Mouse (Mus musculus) erythroblast, adult 5-6 weeks (primary cell): ENCODE measurements around the gene Ahnak2. TPM values are rescaled to one million over a fixed set of nuclear protein-coding genes. Genes with fewer than 3 reads are reported as not detected.
"Not testable (repeated sequence)": the region's sequence is repeated elsewhere in the genome, so short reads cannot be mapped to it uniquely, and the experiment has no call there.

Experiments used
- ATAC-seq: replicated peaks from 2 replicates; pipeline ENCODE4 v1.8.0; 2016; ENCODE audit warnings: moderate number of reproducible peaks, mild to moderate bottlenecking, moderate TSS enrichment, inconsistent platforms; ENCODE audit not compliant: poor library complexity, low FRiP score, severe bottlenecking
- total RNA-seq, 2 experiments: library from RNA; stranded (forward) in 1 of 2; stranded (reverse) in 1 of 2; fragments of 150-400 nt in 1 of 2; fragments of 200-764, 138-1000 nt in 1 of 2; gene quantifications; 2 replicates each; pipeline versions ENCODE4 v1.2.3 to v1.2.4; 2015 to 2017; ENCODE audit warnings: low replicate concordance in 2 of 2

The Ahnak2 gene
- total RNA-seq, 2 experiments from 2014 or later: 0.09 TPM; not detected in 1

DNA sequence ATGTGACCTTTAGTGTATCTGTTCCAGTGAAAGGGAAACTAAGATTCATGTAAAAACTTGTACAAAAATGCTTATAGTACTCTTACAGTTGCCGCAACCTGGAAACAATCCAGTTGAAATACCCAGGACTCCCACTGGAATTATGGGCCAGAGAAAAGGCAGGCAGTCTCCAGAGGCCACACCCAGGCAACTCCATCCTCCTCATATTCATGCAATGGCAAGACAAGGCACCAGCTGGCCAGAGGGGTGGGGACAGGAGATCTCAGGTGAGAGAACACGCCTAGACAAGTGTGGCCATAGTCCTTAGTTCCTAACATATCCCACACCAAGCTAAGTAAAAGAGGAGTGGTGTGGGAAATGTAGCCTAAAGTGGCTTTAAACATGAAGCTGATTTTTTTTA is 20.2 kb upstream of the Ahnak2 start:
- no peak for ATAC-seq

DNA sequence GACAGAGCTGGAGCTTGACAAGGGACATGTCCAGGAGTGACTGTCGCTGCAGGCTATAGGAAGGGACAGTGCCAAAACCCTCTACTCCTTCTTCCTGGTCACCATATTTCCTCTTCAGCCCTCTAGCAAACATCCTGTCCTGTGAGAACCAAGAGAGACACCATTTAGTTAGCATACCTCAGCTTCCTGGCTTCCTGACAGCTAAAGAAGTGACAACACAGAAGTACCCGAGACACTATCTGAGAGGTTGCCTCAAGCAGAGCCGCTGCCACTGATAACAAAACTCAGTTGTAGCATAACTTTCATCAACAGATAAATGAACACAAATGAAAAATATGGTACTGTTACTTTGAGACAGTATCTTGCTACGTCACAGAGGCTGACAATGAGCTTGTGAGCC is 19.5 kb upstream of the Ahnak2 start:
- ATAC-seq: no peak

DNA sequence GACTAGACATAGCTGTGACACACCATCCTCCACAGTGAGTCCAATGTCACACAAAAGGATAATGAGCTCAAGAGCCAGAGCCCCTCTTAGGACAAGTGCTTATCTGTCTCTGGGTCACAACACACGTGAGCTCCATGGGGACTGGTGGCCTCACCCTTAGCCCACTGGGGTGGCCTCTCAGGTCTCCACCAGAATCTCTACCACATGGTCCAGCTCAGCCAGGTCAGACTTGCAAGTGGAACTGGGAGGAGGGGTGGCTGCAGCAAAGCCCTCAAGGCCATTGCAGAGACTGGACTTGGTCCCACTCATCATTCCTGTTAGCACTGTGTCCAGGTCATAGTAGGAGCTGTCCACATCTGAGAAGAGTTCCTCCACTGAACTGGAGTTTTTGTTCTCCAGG is 18.8 kb upstream of the Ahnak2 start:
- no peak for ATAC-seq

DNA sequence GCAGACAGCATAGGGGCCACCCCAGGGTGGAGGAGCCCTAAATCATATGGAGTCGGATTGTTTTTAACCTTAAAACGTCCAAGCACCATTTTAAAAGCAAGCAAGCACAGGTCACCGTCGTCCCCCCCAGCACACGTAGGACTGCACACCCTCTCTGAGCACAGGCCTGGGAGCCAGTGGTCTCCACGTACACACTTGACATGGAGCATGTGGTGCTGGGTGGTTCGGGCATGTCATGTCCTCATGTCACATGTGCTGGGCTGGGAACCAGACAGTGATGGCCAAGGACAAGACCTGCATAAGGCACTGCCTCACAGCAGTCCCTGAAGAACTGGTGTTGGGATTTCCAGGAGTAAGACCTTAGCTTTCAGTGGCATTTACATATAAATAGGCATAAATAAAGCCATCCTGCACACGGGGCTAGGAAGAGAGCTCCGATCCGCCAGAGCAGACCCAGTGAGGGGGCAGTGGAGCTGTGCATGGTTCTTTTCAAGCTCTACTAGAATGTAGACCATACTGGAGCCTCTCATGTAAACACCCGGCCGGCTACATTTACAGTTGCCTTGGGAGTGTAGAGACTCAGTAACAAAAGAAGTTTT is 18.0 kb upstream of the Ahnak2 start:
- ATAC-seq: no peak

DNA sequence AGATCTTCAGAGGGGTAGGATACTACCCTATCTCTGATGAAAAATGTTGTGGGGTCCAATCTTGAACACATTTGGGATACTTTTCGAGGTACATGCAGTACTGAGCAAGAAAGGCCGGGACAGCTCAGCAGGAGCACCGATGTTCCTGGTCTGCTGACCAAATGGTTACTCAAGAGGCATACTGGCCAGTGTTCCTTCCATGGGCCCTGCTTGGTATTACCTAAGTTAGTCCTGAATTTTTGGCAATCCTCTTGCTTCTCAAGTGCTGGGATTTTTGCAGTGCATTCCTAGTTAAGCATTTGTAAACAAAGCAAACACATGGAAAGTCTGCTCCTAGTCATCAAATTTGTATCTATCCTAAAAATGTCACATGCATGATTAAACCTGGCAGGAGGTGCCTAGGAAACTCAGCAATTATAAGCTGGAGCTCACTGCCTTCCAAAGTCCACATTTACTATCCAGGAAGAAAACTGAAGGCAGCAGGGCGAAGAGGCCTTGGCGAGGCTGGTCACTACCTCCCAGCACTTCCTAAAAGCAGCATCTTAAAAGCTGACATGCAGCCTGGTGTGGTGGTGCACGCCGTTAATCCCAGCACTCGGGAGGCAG is 16.7 kb upstream of the Ahnak2 start:
- no peak for ATAC-seq

DNA sequence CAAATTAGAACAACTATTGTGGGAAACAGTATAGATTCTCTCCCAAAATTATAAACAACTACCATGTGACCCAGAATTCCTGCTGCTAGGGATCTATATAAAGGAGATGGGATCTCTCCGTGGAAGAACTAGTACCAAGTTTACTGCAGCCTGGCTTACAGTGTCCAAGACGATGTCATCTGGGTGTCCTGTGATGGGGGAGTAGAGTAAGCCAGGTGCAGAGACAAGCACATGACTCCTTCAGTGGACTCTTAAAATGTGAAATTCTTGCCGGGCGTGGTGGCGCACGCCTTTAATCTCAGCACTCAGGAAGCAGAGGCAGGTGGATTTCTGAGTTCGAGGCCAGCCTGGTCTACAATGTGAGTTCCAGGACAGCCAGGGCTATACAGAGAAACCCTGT is 14.4 kb upstream of the Ahnak2 start:
- not testable (repeated sequence) for ATAC-seq

DNA sequence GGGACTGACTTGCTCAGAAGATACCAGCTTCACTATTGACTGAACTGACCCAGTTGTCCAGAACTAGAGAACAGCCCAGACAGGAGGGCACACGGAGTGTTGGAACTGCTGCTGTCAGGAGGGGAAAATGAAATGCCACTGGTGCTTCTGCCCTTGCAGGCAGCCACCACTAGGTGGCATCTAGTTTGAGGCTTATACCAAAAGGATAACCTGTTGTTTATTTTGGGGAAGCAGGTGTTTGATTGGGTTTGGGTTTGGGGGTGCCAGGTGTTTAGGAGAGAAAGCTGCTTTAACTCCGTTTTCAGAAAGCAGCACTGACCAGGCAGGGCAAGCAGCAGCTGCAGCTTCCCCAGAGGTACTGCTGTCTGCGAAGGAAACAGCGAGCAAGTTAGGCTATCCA is 13.8 kb upstream of the Ahnak2 start:
- ATAC-seq: peak; percentile 64; the same call in 1 of the 2 replicates

DNA sequence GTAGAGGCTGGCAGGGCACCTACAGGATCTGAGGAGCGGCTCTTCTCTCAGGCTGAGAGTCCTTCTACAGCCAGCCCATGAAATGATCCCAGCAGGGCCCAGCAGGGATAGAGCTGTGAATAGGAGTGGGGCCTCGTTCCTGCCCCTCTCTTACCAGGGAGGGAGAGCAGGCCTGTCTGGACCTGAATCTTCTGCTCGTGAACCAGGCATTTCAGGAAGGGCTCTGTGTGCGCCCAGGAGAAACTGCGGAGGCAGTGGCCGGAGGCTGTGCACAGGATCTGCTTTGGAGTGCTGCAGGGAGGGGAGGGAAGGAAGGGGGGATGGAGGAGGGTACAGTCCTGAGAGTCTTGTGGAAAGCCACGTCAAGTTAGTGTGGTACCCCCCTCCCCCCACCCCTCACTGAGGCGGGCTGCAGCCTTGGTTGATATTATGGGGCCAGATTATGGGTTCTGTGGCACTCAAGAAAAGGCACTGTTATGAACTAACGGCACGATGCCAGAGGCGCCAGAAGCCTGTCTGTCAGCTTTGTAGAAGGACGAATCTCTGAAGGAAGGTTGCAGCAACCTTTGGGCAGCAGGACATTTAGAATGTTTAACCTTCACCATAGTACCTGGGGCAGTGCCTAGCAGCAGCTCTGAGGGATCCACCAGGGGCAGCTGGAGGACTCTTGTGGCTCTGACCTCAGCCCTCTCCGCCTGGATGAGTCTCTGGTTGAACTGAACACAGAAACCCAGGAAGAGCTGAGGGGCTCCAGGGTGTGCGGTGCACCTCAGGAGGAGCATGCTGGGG is 12.4 kb upstream of the Ahnak2 start:
- no peak for ATAC-seq

DNA sequence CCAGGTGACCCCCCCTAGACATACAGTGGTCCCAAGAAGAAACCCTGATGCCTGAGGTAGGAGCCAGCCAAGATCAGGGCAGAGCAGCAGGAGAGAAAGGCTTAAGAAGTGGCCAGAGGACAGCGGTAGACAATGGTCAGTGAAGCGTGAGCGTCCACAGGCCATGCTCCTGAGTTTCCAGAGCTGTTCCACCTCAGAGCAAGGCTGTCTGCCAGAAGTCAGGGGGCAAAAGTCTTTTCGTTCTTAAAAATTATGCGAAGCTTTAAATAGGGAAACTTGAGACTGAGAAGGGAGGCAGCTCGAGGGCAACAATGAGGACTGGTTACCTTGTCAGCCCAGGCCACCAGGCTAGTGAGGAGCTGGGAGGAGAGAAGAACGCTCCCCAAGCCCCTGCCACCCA is 10.9 kb upstream of the Ahnak2 start:
- no peak for ATAC-seq

DNA sequence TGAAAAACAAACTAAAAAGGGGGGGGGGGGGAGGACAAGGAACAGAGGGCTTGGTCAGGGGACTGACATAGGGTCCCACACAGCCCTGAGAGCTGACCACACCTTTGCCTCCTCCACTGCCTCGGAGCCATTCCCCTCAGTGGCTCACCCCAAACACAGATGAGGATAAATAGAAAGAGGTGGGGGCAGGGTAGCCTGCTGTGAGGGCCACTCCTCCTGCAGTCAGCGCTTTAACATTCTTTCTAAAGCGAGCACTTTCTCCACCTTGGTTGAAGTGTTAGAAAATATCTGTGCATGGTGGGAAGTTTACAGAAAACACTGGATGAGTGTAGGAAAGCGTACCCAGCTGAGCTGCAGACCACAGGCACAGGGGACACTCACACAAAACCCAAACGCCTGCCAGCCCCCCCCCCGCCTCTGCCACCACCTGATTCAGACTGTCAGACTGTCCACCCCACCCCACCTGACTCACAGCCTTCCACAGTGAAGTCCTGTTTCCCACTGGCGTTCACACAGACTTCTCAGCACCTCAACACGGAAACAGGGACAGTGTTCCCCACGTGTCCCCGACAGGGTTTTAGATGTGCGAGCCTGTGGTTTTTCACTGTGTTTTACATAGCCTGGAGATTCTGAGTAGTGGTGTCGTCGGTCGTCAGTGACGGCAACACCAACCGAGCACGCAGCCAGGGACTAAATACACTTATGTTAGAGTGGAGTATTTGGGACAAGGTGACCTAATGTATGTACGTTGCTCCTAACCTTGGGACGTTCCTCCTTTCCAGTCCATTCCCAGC is 7.8 kb upstream of the Ahnak2 start:
- ATAC-seq: no peak

DNA sequence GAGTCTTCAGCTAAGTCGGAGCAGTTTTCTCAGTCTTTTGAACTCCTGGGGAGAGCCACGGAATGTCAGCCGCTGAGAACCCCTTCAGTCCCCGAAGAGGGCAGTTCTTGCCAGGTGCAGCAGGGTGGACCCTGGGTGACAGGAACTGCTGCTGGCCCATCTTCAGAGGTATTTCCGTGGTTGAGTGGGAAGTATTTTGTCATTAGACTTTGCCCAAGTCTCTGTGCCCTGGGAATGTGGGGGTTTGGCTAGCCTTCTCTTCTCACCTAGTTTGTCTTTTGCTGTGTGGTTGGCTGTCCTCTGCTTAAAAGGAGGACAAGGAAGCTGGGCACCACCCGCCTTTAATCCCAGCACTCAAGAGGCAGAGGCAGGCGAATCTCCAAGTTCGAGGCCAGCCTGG is 7.2 kb upstream of the Ahnak2 start:
- no peak for ATAC-seq

DNA sequence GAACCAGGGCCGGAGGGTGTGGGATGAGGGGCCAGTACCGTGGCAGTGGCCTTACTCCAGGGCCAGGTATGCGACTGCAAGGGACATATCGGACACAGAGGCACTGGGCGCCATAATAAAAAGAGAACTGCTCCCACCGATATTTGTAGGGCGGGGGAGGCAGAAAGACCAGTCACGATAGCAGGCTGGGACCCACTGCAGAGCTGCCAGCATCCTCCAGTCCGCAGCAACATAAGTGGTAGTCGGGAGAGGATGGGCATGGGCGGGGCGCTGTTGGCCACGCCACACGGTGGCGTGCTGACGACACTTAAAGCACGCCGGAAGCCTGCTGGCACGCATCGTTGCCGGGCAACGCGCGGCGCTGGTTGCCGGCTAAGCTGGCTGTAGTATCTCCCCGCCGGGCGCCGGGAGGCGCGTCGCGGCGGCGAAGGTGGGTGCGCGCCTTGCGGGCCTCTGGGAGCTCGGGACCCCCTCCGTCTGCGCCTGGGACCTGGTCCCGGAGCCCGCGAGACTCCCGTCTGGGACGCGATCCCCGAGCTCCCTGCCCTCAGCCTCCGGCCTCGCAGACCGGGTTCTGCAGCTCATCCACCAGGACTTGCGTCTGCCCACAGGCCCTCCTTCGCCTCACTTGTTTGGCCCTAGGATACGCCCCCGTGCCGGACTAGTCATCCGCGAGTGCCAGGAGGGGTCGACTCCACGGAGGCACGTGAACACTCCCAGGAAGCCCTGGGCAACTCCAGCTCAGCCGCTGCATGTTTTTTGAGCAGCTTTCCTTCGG is 6.3 kb upstream of the Ahnak2 start, which contains the start of gene Clba1:
Clba1 (plus strand) TSS at position 351 of the 778 bp plus-strand sequence.
- ATAC-seq: peak; percentile 85

DNA sequence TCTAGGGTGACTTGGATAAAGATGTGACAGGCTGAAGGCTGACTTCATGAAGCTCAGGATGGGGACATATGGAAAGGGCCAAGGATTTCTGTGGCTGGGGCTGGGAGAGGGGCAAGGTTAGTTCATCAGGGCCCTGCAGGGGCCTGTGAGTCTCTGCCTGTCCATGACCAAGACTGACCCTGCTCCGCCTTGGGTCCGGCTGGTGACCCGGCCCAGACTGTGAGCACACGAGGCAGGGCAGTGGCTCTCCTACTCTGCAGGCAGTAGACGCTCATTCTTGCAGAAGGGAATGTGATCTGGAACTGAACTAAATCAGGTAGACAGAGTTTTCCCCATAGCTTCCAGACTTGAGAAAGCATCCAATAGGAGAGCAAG is 5.7 kb upstream of the Ahnak2 start:
- ATAC-seq: no peak

DNA sequence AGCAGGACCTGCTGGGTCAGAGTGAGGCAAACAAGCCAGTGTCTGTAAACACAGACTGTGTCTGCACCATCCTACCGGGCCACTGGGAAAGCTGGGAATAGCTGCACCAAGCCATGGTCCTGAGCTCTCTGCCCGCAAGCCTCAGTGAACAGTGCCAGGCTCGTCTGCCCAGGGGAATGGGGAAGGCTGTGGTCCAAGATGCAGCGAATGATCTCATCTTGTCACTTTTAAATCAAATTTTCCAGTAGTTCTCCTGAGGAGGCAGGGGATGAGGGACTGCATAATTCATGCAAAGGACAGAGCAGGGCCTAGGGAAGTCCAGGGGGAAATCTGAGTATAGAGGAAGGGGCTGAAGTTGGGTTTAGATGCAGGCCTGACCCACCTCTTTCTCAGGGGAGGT is 5.3 kb upstream of the Ahnak2 start:
- no peak for ATAC-seq

DNA sequence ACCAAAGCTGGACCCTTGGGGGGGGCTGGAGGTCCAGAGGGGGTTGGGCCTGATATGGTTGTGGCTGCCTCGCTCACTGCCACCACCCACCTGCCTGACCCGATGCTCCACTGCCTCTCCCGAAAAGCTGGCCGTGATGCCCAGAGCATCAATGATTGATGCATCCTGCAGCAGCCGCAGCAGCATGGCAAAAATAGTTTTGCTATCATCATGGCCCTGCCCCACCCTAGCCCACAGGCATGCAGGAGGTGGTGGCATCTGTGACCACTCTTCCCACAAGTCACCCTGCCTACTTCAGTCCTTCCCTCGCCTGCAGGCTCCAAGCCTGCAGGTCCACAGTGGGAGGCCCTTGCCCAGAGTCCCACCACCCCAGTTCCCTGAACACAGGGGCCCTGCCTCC is 3.6 kb upstream of the Ahnak2 start:
- ATAC-seq: no peak

DNA sequence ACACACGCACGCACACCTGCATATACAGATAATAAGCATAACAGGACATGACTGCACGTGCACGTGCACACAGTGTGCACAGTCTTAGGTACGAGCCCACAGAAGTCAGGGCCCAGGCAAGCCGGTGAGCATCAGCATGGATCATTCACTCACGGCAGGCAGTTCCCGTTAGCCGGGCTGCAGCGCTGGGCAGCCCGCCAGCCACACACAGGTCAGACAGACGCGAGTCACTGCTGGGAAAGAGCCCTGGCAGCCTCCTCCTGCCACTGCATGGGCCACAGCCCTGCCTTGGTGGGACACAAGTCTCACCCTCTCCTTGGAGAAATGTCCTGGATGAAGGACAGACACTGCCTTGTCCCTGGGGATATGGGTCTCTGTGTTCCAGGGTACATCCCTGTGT is 1.6 kb upstream of the Ahnak2 start:
- ATAC-seq: no peak

DNA sequence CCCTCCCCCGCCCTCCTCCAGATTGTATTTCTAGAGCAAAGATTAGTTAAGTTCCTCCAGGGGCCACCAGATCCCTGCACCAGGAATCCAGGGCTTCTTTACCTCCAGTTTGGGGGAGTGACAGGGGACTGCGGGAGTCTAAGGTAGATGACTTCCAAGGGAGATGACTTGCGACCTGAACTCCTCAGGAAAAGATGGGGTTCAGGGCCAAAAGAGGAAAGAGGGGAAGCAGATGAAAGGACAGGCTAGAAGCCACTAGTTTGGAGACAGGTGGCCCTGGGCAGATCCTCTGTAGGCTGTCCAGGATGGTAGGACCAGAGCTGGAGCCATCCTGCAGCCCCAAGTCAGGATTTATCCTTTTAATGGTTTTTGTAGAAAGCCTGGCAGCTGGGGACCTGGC is 460 bp upstream of the Ahnak2 start:
- no peak for ATAC-seq

DNA sequence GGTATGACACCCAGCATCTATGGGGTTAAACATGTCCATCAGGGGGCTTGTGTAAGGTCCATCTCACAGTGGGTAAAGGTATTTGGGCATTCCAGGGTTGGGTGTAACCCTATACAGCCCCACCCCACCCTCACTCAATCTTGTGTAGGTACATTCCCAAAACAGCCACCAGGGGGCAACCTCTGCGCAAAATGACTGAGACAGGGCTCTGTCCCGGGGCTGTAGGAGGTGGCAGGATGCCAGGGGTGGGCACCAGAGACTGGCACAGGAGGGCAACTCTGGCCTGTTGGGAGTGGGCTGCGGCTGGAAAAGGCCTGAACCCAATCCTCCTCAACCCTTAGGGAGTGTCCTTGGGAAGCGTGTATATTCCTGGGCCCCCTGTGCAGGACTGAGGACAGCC is 2.0 kb downstream of the Ahnak2 start:
- peak; percentile 69 for ATAC-seq

DNA sequence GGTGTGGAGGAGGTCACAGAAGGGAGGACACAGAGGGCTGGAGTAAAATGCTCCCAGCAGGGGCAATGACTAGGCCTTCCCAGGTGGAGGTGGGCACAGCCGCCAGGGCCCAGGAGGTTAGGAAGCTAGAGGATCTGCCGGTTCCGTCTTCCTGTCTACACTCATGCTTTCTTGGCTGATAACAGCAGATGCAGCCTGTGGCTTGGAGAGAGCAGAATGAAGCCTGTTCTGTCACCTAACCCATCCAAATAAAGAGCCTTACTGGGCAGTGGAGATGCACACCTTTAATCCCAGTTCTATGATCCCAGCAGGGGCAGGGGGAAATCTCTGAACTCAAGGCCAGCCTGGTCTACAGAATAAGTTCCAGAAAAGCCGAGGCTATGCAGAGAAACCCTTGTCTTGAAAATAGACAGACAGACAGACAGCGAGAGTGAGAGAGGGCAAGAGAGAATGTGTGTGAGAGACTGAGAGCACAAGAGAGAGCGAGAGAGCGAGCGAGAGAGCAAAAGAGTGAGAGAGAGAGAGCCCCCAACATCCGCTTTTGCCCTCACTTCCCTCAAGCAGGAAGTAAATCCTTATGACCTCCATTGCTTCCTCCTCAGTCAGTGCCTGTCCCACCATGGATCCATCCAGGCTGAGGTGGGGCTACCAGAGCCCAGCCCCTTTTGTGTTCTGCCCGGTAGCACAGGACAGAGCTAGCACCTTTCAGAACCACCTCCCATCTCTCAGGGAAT is 3.1 kb downstream of the Ahnak2 start:
- no peak for ATAC-seq
